Mouse (Mus musculus): ENCODE results near the gene Sppl2a. TPM values are rescaled to one million over a fixed set of nuclear protein-coding genes. Genes with fewer than 3 reads are reported as not detected.
"Not testable (repeated sequence)": the region's sequence is repeated elsewhere in the genome, so short reads cannot be mapped to it uniquely, and the experiment has no call there.

Sppl2a gene
- polyA plus RNA-seq, 1 experiment from 2014 or later, result 37.0 TPM

- no peaks in the 10 kb centered on the region for H3K9me3 ChIP-seq (replicated peaks)
- H3K4me2 ChIP-seq, result no peak overlapping the region
- no peak overlapping the region for H3K27ac ChIP-seq
- no peak for ATAC-seq (replicated peaks; ENCODE audit: low FRiP score)
- H3K27me3 ChIP-seq, result no peaks in the 10 kb centered on the region
- no peaks in the 10 kb centered on the region for H3K4me1 ChIP-seq
- no peak overlapping the region for H3K4me3 ChIP-seq (replicated peaks)
- 0 out of 2 replicates have a peak, but pooled peaks cover 3% of the 10 kb centered on the region for H3K36me3 ChIP-seq
- no peak overlapping the region for H3K9ac ChIP-seq
- WGBS, result 88% methylated on average over 7 of the region's 7 CpGs
Measured at GRCm38 (mm10) chr2:126892316-126892715, 40.7 kb downstream of the Sppl2a start.

DNA sequence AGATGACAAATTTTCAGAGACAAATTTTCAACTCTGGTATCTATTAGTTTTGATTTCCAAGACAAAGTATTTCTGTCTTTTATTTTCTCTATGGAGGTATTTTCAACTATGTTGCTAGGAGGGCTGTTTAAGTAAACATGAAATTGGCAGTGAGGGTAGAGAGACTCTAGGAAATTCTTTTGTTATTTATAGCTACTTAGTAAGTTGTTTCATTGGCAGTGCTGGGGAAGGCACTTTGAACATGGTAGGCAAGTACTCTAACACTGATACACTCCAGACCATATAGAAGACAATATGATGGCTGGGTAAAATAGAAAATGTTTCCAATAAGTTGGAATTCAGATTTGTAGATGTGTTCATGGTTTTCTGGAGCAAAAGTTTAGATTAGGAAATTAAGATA, 41.3 kb downstream of the Sppl2a start:
- H3K27ac ChIP-seq, result no peak overlapping the region
- 0 out of 2 replicates have a peak, but pooled peaks cover 3% of the 10 kb centered on the region for H3K36me3 ChIP-seq
- no peak overlapping the region for H3K9ac ChIP-seq
- H3K4me3 ChIP-seq (replicated peaks), result no peak overlapping the region
- no peaks in the 10 kb centered on the region for H3K4me1 ChIP-seq
- no peaks in the 10 kb centered on the region for H3K27me3 ChIP-seq
- ATAC-seq (replicated peaks; ENCODE audit: low FRiP score), result no peak
- no peak overlapping the region for H3K4me2 ChIP-seq
- H3K9me3 ChIP-seq (replicated peaks), result no peaks in the 10 kb centered on the region

DNA sequence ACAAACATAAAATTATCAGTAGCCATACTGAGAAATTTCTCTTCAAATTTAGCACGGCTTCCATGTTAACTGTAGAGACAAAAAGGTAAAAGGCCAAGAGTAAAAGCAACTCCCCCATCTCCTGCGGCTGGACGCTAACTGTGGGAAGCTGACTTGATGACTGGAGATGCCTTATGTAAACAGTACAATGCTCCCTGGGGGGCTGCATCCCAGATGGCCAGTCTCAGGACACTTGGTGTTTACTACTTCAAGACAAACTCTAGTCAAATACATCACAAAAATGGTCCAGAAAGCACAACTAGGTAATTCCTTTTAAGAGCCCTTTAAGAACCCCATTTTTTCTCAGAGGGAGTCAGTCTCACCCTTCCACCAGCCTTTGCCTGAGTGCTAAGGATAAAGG, 45.9 kb downstream of the Sppl2a start:
- no peak for ATAC-seq (replicated peaks; ENCODE audit: low FRiP score)
- H3K4me2 ChIP-seq, result no peak overlapping the region
- H3K36me3 ChIP-seq, result no peaks in the 10 kb centered on the region
- no peak overlapping the region for H3K4me3 ChIP-seq (replicated peaks)
- H3K4me1 ChIP-seq, result no peaks in the 10 kb centered on the region
- 24% methylated on average over 3 of the region's 3 CpGs for WGBS
- H3K9me3 ChIP-seq (replicated peaks), result no peaks in the 10 kb centered on the region
- no peaks in the 10 kb centered on the region for H3K27me3 ChIP-seq
- H3K9ac ChIP-seq, result no peak overlapping the region
- no peak overlapping the region for H3K27ac ChIP-seq

GRCm38 (mm10) chr2:126885871-126886270, 47.2 kb downstream of the Sppl2a start:
- Histone ChIP-seq H3K27me3 (no peaks in the 10 kb centered on the region), H3K9me3 (replicated peaks) (no peaks in the 10 kb centered on the region), H3K4me2 (no peak overlapping the region), H3K9ac (no peak overlapping the region), H3K27ac (no peak overlapping the region), H3K4me1 (no peaks in the 10 kb centered on the region), H3K4me3 (replicated peaks) (no peak overlapping the region), H3K36me3 (no peaks in the 10 kb centered on the region)
- no peak for ATAC-seq (replicated peaks; ENCODE audit: low FRiP score)
- 69% methylated on average over 2 of the region's 2 CpGs for WGBS

DNA sequence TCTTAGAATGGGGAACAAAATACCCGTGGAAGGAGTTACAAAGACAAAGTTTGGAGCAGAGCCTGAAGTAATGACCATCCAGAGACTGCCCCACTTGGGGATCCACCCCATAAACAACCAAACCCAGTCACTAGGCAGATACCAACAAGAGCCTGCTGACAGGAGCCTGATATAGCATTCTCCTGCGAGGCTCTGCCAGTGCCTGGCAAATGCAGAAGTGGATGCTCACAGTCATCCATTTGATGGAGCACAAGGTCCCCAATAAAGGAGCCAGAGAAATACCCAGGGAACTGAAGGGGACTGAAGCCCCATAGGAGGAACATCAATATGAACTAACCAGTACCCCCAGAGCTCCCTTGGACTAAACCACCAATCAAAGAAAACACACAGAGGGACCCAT, 50.3 kb downstream of the Sppl2a start:
- H3K9ac ChIP-seq; H3K9me3 ChIP-seq (replicated peaks); H3K4me1 ChIP-seq; ATAC-seq (replicated peaks; ENCODE audit: low FRiP score); H3K36me3 ChIP-seq; H3K27me3 ChIP-seq; H3K27ac ChIP-seq; H3K4me2 ChIP-seq; H3K4me3 ChIP-seq (replicated peaks): not testable (repeated sequence)
- WGBS, result 79% methylated on average over 2 of the region's 2 CpGs

- no peaks in the 10 kb centered on the region for H3K36me3 ChIP-seq
- peaks cover 14% of the 10 kb centered on the region for H3K4me1 ChIP-seq
- H3K27me3 ChIP-seq, result no peaks in the 10 kb centered on the region
- H3K9ac ChIP-seq, result no peak overlapping the region
- ATAC-seq (replicated peaks; ENCODE audit: low FRiP score), result no peak
- H3K27ac ChIP-seq, result no peak overlapping the region
- no peaks in the 10 kb centered on the region for H3K9me3 ChIP-seq (replicated peaks)
- WGBS, result 89% methylated on average over 1 of the region's 1 CpGs
- no peak overlapping the region for H3K4me2 ChIP-seq
- H3K4me3 ChIP-seq (replicated peaks), result no peak overlapping the region
Measured at GRCm38 (mm10) chr2:126877991-126878390, 55.0 kb downstream of the Sppl2a start.

GRCm38 (mm10) chr2:126875871-126876796, 56.9 kb downstream of the Sppl2a start, which contains the start of gene Trpm7:
Gene Trpm7 (minus strand): TSS chr2:126876230.
- Histone ChIP-seq H3K9me3 (replicated peaks) (no peaks in the 10 kb centered on the region), H3K27me3 (no peaks in the 10 kb centered on the region)

DNA sequence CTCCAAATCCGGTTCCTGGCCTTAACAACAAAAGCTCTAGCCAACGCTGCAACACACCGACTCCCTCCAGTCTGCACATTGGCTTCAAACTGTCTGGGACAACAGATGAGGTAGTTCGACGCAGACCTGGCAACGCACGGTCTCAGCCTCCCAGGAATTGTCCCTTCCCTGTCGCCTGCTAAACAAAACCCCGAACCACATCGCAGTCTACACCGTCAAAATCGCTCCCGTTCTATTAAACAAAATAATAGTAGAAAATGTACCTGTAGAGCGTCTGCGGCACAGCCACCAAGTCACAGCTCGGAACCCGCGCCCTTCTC, 57.6 kb downstream of the Sppl2a start:
- no peaks in the 10 kb centered on the region for H3K9me3 ChIP-seq (replicated peaks)
- H3K27me3 ChIP-seq, result no peaks in the 10 kb centered on the region
- WGBS, result 0% methylated on average over 18 of the region's 18 CpGs
- H3K36me3 ChIP-seq, result no peaks in the 10 kb centered on the region
- peak overlapping the region; percentile 99 for H3K27ac ChIP-seq
- peak overlapping the region; percentile 88 for H3K4me3 ChIP-seq (replicated peaks)
- H3K9ac ChIP-seq, result peak overlapping the region; percentile 95
- peak; percentile 67 for ATAC-seq (replicated peaks; ENCODE audit: low FRiP score)
- H3K4me1 ChIP-seq, result peaks cover 14% of the 10 kb centered on the region
- peak overlapping the region; percentile 57 for H3K4me2 ChIP-seq

More at GRCm38 (mm10) chr2:126875871-126876796, 56.9 kb downstream of the Sppl2a start, which contains the start of gene Trpm7:
- peak within 1 kb of the TSS; percentile 99 for H3K27ac ChIP-seq
- ATAC-seq (replicated peaks; ENCODE audit: low FRiP score), result peak; percentile 99
- H3K9ac ChIP-seq, result peak within 1 kb of the TSS; percentile 95
- peaks cover 14% of the 10 kb centered on the region for H3K4me1 ChIP-seq
- no peaks in the 10 kb centered on the region for H3K36me3 ChIP-seq
- peak within 1 kb of the TSS; percentile 57 for H3K4me2 ChIP-seq
- H3K4me3 ChIP-seq (replicated peaks), result peak within 1 kb of the TSS; percentile 88
- under 1% methylated on average over 80 of the region's 81 CpGs for WGBS

GRCm38 (mm10) chr2:126874809-126875515, 58.1 kb downstream of the Sppl2a start:
- H3K4me3 ChIP-seq (replicated peaks), result peak overlapping the region; percentile 88
- WGBS, result 23% methylated on average over 13 of the region's 13 CpGs
- peak overlapping the region; percentile 99 for H3K27ac ChIP-seq
- peak overlapping the region; percentile 95 for H3K9ac ChIP-seq
- H3K36me3 ChIP-seq, result no peaks in the 10 kb centered on the region
- no peaks in the 10 kb centered on the region for H3K9me3 ChIP-seq (replicated peaks)
- ATAC-seq (replicated peaks; ENCODE audit: low FRiP score), result no peak
- H3K4me2 ChIP-seq, result peak overlapping the region; percentile 57
- H3K27me3 ChIP-seq, result no peaks in the 10 kb centered on the region
- H3K4me1 ChIP-seq, result peaks cover 14% of the 10 kb centered on the region

GRCm38 (mm10) chr2:126866301-126866700, 66.7 kb downstream of the Sppl2a start:
- Histone ChIP-seq H3K27ac (no peak overlapping the region), H3K27me3 (no peaks in the 10 kb centered on the region), H3K36me3 (no peaks in the 10 kb centered on the region), H3K4me1 (no peaks in the 10 kb centered on the region), H3K9ac (no peak overlapping the region), H3K9me3 (replicated peaks) (no peaks in the 10 kb centered on the region), H3K4me2 (no peak overlapping the region), H3K4me3 (replicated peaks) (no peak overlapping the region)
- 65% methylated on average over 1 of the region's 1 CpGs for WGBS
- peak; percentile 36; the same call in 1 of the 2 replicates for ATAC-seq (replicated peaks; ENCODE audit: low FRiP score)

- Histone ChIP-seq H3K4me1 (no peaks in the 10 kb centered on the region), H3K4me3 (replicated peaks) (no peak overlapping the region), H3K36me3 (no peaks in the 10 kb centered on the region), H3K27me3 (no peaks in the 10 kb centered on the region), H3K4me2 (no peak overlapping the region), H3K9ac (no peak overlapping the region), H3K27ac (peak overlapping the region; percentile 39; the same call in 1 of the 2 replicates), H3K9me3 (replicated peaks) (no peaks in the 10 kb centered on the region)
- ATAC-seq (replicated peaks; ENCODE audit: low FRiP score), result 0 out of 2 replicates have a peak, but pooled peaks have one; percentile 40
- 54% methylated on average over 10 of the region's 10 CpGs for WGBS
Measured at GRCm38 (mm10) chr2:126865501-126866199, 67.4 kb downstream of the Sppl2a start.

- Histone ChIP-seq H3K4me2 (no peak overlapping the region), H3K4me3 (replicated peaks) (no peak overlapping the region), H3K27me3 (no peaks in the 10 kb centered on the region), H3K36me3 (no peaks in the 10 kb centered on the region), H3K4me1 (no peaks in the 10 kb centered on the region), H3K27ac (no peak overlapping the region), H3K9ac (no peak overlapping the region), H3K9me3 (replicated peaks) (no peaks in the 10 kb centered on the region)
- WGBS, result 89% methylated on average over 3 of the region's 3 CpGs
- ATAC-seq (replicated peaks; ENCODE audit: low FRiP score), result no peak
Measured at GRCm38 (mm10) chr2:126865026-126865425, 68.0 kb downstream of the Sppl2a start.

All from kidney, embryonic 15.5 days (tissue).